Mouse (Mus musculus) midbrain, embryonic 10.5 days (tissue): ENCODE measurements around the gene Zxdc. TPM values are rescaled to one million over a fixed set of nuclear protein-coding genes. Genes with fewer than 3 reads are reported as not detected.

Source experiments
- DNase-seq: peaks from one replicate; pipeline ENCODE4 v3.0.0-alpha.2; 2017; ENCODE audit warnings: low spot score
- H3K27ac ChIP-seq: fragments of 300-500 bp; sonication (generic); replicated peaks from 2 replicates; pipeline ENCODE4 v1.5.1; 2016; ENCODE audit warnings: mild to moderate bottlenecking
- H3K27me3 ChIP-seq: fragments of 300-500 bp; sonication (generic); 2 replicates; pipeline ENCODE4 v1.6.1; 2016; ENCODE audit warnings: low read depth, mild to moderate bottlenecking; ENCODE audit not compliant: poor library complexity, severe bottlenecking
- H3K36me3 ChIP-seq: fragments of 300-500 bp; sonication (generic); 2 replicates; pipeline ENCODE4 v1.6.1; 2016; ENCODE audit warnings: mild to moderate bottlenecking, moderate library complexity
- H3K4me1 ChIP-seq: fragments of 300-500 bp; sonication (generic); 2 replicates; pipeline ENCODE4 v1.6.1; 2016
- H3K4me3 ChIP-seq: fragments of 300-500 bp; sonication (generic); 2 replicates; pipeline ENCODE4 v1.5.1; 2016; ENCODE audit warnings: mild to moderate bottlenecking, moderate library complexity
- H3K9me3 ChIP-seq: fragments of 300-500 bp; sonication (generic); replicated peaks from 2 replicates; pipeline ENCODE4 v1.6.1; 2016; ENCODE audit warnings: mild to moderate bottlenecking
- WGBS: fragments of 180-500 bp; shearing (Covaris S2); methylation state at CpG from one replicate; pipeline ENCODE4 v1.1.7; 2016; 5-methylcytosine and 5-hydroxymethylcytosine counted together
- polyA plus RNA-seq: library from polyadenylated mRNA; unstranded; fragments of >200 nt; fragmentation: Nextera tagmentation; extraction: Ambion mirVana; gene quantifications from 2 replicates; pipeline ENCODE4 v1.2.1, GENCODE M21; 2016

The Zxdc gene
- polyA plus RNA-seq, 1 experiment from 2014 or later, result 6.1 TPM

GRCm38 (mm10) chr6:90395751-90396150 lies 26.5 kb downstream of the Zxdc start:
- H3K4me1 ChIP-seq, result no peaks in the 10 kb centered on the region
- H3K4me3 ChIP-seq, result no peak overlapping the region
- H3K27ac ChIP-seq, result no peak overlapping the region
- 97% methylated on average over 2 of the region's 2 CpGs for WGBS
- no peak for DNase-seq
- H3K27me3 ChIP-seq, result no peaks in the 10 kb centered on the region
- no peaks in the 10 kb centered on the region for H3K9me3 ChIP-seq
- peaks cover 34% of the 10 kb centered on the region for H3K36me3 ChIP-seq

GRCm38 (mm10) chr6:90397291-90397690 lies 28.0 kb downstream of the Zxdc start:
- no peak overlapping the region for H3K4me3 ChIP-seq
- H3K36me3 ChIP-seq, result peaks cover 37% of the 10 kb centered on the region
- DNase-seq, result no peak
- no peaks in the 10 kb centered on the region for H3K9me3 ChIP-seq
- no peaks in the 10 kb centered on the region for H3K27me3 ChIP-seq
- no peak overlapping the region for H3K27ac ChIP-seq
- 88% methylated on average over 3 of the region's 3 CpGs for WGBS
- no peaks in the 10 kb centered on the region for H3K4me1 ChIP-seq

- Histone ChIP-seq H3K4me1 (no peaks in the 10 kb centered on the region), H3K9me3 (no peaks in the 10 kb centered on the region)
- DNase-seq, result no peak
These were observed 39.3 kb downstream of the Zxdc start for GRCm38 (mm10) chr6:90408632-90409031.

DNA sequence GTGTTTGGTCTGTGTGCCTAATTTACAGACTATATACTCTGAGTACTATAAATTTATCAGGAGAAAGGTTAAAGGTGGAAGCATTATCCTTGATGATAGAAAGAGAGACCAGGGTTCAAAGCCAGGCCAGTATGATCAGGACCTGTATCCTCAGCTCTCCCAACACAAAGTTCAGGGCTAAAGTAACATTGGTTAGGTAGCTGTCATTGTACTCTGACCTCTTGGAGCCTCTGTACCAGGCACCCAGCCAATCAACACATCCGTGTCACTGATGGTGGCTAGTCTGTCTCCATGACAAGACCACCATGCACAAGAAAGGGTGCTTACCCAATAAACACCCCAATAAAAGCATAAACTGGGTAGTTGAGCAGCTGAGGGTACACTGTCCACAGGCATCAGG lies 41.7 kb downstream of the Zxdc start:
- Histone ChIP-seq H3K27ac (no peak overlapping the region), H3K4me3 (no peak overlapping the region), H3K9me3 (no peaks in the 10 kb centered on the region), H3K27me3 (no peaks in the 10 kb centered on the region), H3K4me1 (no peaks in the 10 kb centered on the region), H3K36me3 (no peaks in the 10 kb centered on the region)
- no peak for DNase-seq
- whole genome bisulfite sequencing, result 95% methylated on average over 1 of the region's 1 CpGs

More at GRCm38 (mm10) chr6:90408632-90409031, 39.3 kb downstream of the Zxdc start:
- Histone ChIP-seq H3K36me3 (peaks cover 18% of the 10 kb centered on the region), H3K27ac (no peak overlapping the region), H3K27me3 (no peaks in the 10 kb centered on the region), H3K4me3 (no peak overlapping the region)

GRCm38 (mm10) chr6:90411926-90412325 lies 42.6 kb downstream of the Zxdc start:
- Histone ChIP-seq H3K4me3 (no peak overlapping the region), H3K4me1 (no peaks in the 10 kb centered on the region), H3K36me3 (no peaks in the 10 kb centered on the region), H3K27ac (no peak overlapping the region), H3K9me3 (no peaks in the 10 kb centered on the region), H3K27me3 (no peaks in the 10 kb centered on the region)
- no peak for DNase-seq
- 82% methylated on average over 7 of the region's 7 CpGs for WGBS

DNA sequence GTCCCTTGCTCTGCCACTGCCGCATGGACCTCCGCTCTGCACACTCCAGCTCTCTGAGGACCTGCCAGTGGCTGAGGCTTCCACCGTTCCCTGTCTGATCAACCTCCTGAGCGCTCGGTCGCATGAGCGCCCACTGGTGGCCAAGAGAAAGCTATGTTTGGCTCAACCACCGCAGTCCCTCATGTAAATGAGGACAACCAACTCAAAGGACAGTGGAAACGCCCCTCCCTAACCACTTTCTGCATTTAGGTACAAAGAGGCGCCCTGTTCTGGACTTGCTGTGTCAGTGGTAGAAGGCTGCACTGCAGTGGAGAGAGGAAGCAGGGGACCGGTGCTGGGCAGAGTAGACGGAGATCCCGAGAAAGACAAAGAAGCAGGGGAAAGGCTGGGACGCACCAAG lies 53.3 kb downstream of the Zxdc start:
- Histone ChIP-seq H3K36me3 (no peaks in the 10 kb centered on the region), H3K4me3 (peak overlapping the region; percentile 46), H3K9me3 (no peaks in the 10 kb centered on the region), H3K27me3 (peaks cover 29% of the 10 kb centered on the region), H3K4me1 (peaks cover 11% of the 10 kb centered on the region), H3K27ac (peak overlapping the region; percentile 73)
- peak; percentile 81 for DNase-seq
- WGBS, result 5% methylated on average over 14 of the region's 14 CpGs

- H3K27me3 ChIP-seq, result peaks cover 35% of the 10 kb centered on the region
- 81% methylated on average over 3 of the region's 3 CpGs for WGBS
- peaks cover 25% of the 10 kb centered on the region for H3K4me1 ChIP-seq
- DNase-seq, result no peak
- no peaks in the 10 kb centered on the region for H3K9me3 ChIP-seq
- no peak overlapping the region for H3K4me3 ChIP-seq
- H3K27ac ChIP-seq, result no peak overlapping the region
- H3K36me3 ChIP-seq, result no peaks in the 10 kb centered on the region
These were observed 56.1 kb downstream of the Zxdc start for GRCm38 (mm10) chr6:90425361-90425760.

DNA sequence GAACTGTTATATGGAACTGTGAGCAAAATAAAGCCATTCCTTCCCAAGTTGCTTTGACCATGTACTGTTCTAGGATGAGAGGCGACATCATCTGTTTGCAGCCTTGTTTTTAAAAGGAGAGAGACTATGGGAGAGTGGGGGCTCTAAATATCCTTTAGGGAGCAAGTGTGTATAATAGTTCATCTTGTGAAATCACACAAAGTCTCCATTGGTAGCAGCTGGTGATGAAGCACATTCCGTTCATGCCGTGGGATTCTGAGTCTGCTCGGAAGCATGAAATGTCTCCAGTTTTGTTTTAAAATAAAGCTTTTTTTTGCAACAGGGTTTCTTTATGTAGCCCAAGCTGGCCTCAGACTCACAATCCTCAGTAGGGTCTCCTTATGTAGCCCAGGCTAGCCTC lies 56.7 kb downstream of the Zxdc start:
- H3K9me3 ChIP-seq, result no peaks in the 10 kb centered on the region
- no peak overlapping the region for H3K4me3 ChIP-seq
- 88% methylated on average over 4 of the region's 4 CpGs for WGBS
- H3K27me3 ChIP-seq, result peaks cover 35% of the 10 kb centered on the region
- H3K27ac ChIP-seq, result no peak overlapping the region
- no peaks in the 10 kb centered on the region for H3K36me3 ChIP-seq
- no peak for DNase-seq
- H3K4me1 ChIP-seq, result peaks cover 25% of the 10 kb centered on the region

DNA sequence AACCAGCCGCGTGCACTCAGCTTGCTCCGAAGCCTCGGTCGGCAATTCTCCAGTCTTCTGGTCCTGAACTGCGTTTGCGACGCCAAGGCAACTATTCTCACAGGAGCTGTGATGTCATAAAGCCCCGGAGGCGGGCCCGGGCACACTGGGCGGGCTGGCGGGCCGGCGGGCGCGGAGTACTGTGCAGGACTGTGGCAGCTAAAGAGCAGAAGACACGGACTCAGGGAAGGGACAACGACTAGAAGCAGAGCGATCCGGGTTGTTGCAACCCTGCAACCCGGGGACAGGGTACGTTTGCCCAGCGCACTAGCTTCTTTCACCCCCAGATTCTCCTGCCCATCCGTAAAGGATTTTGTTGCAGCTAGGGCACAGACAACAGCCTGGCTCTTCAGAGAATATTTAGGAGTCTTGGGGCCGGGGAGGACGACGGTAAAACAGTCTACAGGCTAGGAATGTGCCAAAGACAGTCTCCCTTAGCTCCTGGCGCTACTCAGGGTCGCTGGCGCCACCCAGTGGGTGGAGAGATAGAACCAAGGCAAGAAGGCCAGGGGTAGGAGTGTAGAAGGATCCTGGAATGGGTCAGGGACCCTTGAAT lies 59.2 kb downstream of the Zxdc start, which contains the start of gene Cfap100:
Gene Cfap100 (minus strand): TSS at position 418 of the 595 bp plus-strand sequence.
- H3K27ac ChIP-seq, result peak within 1 kb of the TSS; percentile 82
- under 1% methylated on average over 31 of the region's 31 CpGs for WGBS
- no peaks in the 10 kb centered on the region for H3K9me3 ChIP-seq
- H3K4me1 ChIP-seq, result peaks cover 15% of the 10 kb centered on the region
- peak within 1 kb of the TSS; percentile 59 for H3K4me3 ChIP-seq
- DNase-seq, result peak; percentile 80
- H3K36me3 ChIP-seq, result no peaks in the 10 kb centered on the region
- peaks cover 29% of the 10 kb centered on the region for H3K27me3 ChIP-seq

GRCm38 (mm10) chr6:90429911-90430310 lies 60.6 kb downstream of the Zxdc start:
- Histone ChIP-seq H3K4me1 (peaks cover 15% of the 10 kb centered on the region), H3K27ac (no peak overlapping the region), H3K36me3 (no peaks in the 10 kb centered on the region), H3K9me3 (no peaks in the 10 kb centered on the region), H3K4me3 (no peak overlapping the region), H3K27me3 (peaks cover 21% of the 10 kb centered on the region)
- WGBS, result 84% methylated on average over 14 of the region's 14 CpGs
- DNase-seq, result no peak

DNA sequence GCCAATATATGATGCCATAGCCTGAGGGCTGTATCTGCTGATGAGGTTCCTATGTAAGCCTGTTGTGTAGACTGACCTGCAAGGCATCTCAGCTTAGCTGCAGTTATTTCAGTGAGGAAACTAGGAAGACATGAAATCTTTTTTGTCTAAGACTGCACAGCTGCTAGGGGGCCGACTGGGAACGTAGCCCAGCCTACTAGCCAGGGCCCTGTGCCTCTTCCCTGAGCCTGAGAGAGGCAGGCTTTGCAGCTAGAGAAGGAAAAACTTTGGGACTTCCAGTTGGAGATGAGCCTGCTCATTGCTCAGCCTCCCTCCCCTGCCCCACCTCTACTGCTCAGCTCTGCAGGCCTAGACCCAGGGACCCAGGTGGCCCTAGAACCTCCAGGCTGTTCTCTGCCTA lies 62.2 kb downstream of the Zxdc start:
- no peaks in the 10 kb centered on the region for H3K9me3 ChIP-seq
- peaks cover 17% of the 10 kb centered on the region for H3K27me3 ChIP-seq
- no peaks in the 10 kb centered on the region for H3K36me3 ChIP-seq
- H3K4me3 ChIP-seq, result no peak overlapping the region
- DNase-seq, result no peak
- peaks cover 18% of the 10 kb centered on the region for H3K4me1 ChIP-seq
- H3K27ac ChIP-seq, result no peak overlapping the region
- 75% methylated on average over 2 of the region's 2 CpGs for WGBS

- Histone ChIP-seq H3K4me1 (peaks cover 3% of the 10 kb centered on the region; the same call in 1 of the 2 replicates), H3K36me3 (no peaks in the 10 kb centered on the region), H3K27me3 (no peaks in the 10 kb centered on the region), H3K4me3 (no peak overlapping the region), H3K9me3 (no peaks in the 10 kb centered on the region), H3K27ac (no peak overlapping the region)
- DNase-seq, result no peak
- 76% methylated on average over 3 of the region's 3 CpGs for WGBS
These were observed 65.4 kb downstream of the Zxdc start for GRCm38 (mm10) chr6:90434687-90435086.

DNA sequence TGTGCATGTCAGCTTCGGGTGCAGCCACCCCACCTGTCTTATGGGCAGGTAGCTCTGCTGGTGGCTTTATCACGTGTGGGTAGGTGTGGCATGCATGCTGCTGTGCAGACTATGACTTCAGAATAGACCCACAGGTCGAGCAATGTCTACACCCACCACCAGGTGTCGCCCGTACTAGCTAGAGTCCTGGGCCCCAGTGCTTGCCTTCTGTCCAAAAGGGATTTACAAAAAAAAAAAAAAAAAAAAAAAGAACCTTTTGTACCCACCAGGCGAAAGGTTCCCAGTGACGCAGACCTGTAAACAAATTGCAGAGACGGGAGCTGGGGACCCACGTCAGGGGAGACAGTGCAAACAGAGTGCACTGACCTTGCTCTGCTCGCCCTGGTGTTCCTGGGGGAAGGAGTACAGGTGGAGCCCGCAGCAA lies 65.9 kb downstream of the Zxdc start:
- Histone ChIP-seq H3K4me1 (peaks cover 3% of the 10 kb centered on the region; the same call in 1 of the 2 replicates), H3K9me3 (no peaks in the 10 kb centered on the region), H3K4me3 (no peak overlapping the region), H3K27me3 (no peaks in the 10 kb centered on the region), H3K36me3 (no peaks in the 10 kb centered on the region), H3K27ac (no peak overlapping the region)
- WGBS, result 14% methylated on average over 11 of the region's 11 CpGs
- peak; percentile 77 for DNase-seq
